Mouse (Mus musculus) adrenal gland, adult 2 months (tissue): ENCODE measurements around the gene Ccl20. TPM values are rescaled to one million over a fixed set of nuclear protein-coding genes. Genes with fewer than 3 reads are reported as not detected.

Experiments used
- DNase-seq: peaks from one replicate; pipeline ENCODE4 v3.0.0; 2021
- long read RNA-seq: library from polyadenylated mRNA; stranded (forward); transcript quantifications from one replicate; pipeline ENCODE4 v2.0.0, GENCODE M21; 2021
- polyA plus RNA-seq: library from polyadenylated mRNA; depleted of rRNA; stranded (reverse); fragments of >200 nt; gene quantifications from 2 replicates; pipeline ENCODE4 v1.2.3, GENCODE M21; 2012; rRNA removed
- total RNA-seq, 2 experiments: library from RNA; stranded (reverse); gene quantifications; 2 replicates each; pipeline ENCODE4 v1.2.3; 2021

Ccl20 gene
- total RNA-seq (not detected), polyA plus RNA-seq (not detected in 2 replicates)
- long read RNA-seq, result 0 reads

DNA sequence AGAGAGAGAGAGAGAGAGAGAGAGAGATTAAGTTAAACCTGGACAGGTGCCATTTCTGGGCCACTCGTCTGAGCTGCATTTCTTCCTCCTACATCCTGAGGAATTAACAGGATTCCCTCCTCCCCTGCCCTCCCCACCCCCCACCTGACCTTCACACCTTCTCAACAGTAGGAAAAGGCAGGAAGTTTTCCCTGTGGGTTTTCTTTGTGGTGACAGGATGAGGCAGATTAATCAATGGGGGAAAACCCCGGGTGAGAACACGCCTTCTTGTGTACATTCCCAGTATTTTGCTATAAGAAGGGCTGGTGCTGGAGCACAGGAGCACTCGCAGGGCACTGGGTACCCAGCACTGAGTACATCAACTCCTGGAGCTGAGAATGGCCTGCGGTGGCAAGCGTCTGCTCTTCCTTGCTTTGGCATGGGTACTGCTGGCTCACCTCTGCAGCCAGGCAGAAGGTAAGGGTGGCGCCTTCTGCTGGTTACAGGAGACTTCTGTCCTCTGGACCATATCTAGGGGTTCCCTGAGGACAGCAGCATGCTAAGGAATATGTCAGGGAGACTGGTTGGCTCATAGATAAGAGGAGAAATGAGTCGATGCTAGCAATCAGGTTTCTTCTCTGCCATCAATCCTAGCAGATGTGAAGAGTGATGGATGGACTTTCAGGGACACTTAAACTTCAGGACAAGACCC lies at the start of gene Ccl20:
Gene Ccl20 (plus strand): TSS at position 320 of the 691 bp plus-strand sequence.
- DNase-seq, result no peak

DNA sequence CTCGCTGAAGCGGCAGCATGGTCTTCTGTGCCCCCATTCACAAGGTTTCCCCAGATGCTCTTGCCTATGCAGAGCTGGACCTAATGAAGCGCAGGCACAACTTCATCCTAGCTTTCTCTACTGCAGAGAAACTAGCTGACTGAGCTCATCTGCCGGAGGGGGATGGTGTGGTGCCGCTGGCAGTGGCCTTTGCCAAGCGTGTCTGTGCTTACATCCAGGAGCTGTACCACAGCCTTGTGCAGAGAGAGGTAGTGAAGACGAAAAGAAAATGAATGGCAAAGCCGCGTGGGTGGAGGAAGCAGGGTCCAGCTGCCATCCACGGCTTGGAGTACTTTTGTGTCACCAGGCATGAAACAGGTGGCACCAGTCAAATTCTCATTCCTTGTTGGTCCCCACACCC lies 49.4 kb upstream of the Ccl20 start:
- no peak for DNase-seq

DNA sequence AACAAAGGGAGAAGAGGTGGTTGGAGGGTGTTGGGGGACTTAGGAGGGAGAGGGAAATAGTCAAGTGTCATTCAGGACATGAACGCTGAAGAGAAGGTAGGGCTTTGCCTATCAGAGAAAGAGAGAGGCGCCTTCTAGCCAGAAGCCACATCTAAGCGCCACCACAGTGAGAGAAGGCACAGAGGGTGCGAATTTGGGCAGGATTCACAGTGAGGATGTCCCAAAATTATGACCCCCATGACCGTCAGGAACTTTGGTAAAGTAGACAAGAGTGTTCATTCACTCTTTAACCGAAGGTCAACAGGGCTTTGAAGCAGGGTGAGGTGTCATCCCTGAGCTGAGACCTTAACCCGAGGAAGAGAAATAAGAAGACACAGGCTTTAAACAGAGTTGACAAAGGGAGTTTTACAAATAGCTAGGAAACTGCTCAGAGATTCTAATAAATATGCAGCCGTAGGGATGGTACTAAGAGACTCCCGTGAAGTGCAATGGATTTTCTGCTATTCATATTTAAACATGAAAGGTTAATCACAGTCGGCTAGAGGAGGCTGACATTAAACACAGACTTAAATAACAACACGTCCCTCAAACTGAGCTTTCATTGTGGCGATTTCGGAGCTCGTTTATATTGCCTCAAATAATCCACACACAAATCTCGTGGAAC lies 40.9 kb upstream of the Ccl20 start:
- no peak for DNase-seq

DNA sequence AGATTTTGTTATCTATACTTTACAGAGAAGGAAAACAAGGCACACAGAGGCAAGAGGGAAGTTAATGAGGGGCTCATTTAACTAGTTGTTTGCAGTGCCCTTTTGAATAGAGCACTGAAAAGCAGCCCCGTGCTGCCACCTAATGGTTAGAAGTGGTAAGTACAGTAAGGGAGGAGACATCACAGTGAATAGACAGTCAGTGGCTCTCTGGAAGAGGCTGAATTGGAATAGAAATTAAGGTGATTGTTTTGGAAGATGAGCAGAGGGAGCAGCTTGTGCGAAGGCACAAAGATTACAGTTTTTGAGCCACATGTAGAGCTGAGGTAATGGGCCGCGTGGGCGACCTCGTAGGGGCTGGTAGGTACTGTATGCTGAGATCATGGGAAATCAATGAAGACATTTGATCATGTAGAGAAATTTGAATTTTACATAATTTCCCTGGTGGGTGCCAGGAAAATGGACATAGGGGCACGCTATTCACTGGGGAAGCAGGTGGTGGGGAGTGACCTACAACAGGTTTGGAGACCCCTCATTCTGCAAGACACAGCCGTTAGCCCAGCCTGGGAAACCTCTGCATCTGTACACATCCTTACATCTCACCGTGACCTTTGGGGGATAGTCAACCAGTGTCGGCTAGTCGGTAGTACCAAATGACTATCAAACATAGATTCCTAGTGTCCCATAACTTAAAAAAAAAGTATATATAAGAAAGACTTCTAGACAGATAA lies 40.2 kb upstream of the Ccl20 start:
- DNase-seq, result peak; percentile 14

DNA sequence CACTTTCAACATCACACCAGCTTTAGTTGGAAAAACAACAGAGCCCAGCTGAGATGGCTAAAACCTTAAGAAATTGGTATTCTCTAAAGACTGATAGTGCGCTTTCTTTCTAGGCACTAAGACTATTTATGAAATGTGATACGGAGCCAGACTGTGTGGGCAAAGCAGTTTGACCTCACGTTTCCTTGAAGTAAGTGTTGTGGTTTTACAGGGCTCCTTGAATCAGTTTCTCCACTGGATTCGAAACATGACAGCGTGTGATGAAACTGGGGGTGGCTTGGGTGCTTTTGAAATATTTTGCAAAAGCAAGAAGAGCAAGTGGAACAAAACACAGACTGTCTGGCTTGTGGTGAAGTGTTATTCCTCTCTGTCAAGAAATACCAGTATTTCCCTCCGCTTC lies 39.5 kb upstream of the Ccl20 start:
- no peak for DNase-seq

DNA sequence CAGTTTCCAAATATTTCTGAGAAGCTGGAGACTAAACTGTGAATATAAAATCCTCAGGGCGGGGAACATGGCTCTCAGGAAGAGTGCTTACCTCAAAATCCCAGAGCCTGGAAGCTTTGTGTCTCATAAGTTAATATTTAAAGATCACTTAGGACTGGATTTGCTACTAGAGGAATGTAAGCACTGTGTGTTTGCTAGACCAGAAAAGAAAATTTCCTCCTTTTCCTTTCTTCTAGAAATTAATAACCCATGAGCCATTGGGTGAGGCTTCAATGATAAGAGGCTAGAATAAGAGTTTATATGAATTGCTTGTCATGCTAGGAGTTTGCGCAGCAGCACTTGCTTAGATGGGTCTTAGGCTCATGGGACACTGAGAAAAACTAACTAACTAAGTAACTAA lies 31.8 kb upstream of the Ccl20 start:
- no peak for DNase-seq

DNA sequence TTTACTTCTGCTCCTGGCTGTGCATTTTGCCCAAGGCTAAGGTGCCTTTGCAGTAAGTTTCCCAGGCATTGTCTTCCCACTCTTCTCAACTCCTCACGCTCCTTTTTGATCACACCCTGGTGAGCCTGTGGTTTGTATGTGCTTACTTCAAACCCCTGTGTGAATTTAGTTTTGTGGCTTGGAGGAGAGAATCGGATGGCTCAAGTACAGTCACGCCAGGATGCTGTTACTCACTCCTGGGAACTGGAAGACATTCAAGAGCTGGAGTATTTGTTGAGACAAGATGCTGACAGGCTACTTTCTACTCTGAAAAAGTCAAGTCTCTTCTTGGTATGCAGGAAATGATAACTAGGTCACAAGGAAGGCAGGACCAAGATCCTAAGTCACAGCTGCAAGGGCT lies 25.3 kb upstream of the Ccl20 start:
- DNase-seq, result no peak

DNA sequence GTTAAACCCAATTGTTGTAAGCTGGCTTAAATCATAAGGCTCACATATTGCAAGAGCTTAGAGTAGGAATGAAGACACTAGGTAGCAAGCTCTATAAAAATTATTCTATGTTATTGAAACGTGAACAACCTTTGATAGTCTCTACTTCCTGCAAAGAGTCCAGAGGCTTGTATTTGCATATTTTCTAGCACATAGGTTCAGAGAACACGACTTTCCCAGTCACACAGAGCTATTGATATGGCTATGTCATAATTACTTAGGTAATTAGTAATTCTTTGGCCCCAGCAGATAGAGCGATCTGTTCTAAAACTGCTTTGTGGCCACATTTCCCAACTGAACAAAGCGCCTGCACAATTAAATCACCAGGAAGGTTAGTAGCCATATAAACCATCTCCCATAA lies 19.6 kb upstream of the Ccl20 start:
- DNase-seq, result no peak

DNA sequence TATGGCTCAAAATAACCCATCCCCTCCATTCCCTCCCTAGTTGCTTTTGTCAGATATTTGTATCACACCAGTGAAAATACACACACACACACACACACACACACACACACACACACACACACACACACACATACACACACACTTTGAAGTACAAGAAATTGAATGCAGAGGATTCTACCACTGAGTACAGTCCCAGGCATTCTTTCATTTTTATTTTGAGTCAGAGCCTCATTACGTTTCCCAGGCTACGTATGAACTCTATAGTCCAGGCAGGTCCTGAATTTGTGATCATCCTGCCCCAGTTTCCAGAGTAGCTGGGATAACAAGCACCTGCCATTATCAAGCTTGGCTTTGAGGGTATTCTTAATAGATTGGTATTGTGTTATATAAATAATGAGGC lies 17.4 kb upstream of the Ccl20 start:
- DNase-seq, result no peak

DNA sequence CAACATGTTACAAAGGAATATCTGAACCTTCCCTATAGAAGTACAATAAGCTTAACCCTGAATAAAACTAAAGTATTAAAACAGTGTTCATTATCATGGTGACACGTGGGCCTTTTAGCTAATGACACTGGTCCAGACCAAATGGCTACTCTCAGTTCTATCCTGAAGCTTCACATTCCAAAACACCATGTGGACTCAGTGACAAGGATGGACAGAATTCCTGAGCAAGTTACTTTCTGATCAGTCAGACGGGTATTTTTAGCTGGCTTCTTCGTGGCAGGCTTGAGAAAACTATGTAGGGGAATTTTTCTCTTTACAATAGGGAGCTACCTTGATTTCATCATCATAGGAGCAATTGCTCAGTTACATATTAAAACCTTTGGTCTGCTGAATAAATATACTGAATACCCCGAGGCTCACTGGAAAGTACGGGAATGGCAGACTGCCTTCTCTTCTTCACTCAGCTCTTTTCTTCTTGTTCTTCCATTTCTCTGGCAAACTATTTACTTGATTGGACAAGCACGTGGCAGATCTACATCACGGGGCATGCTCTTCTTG lies 16.9 kb upstream of the Ccl20 start:
- no peak for DNase-seq

DNA sequence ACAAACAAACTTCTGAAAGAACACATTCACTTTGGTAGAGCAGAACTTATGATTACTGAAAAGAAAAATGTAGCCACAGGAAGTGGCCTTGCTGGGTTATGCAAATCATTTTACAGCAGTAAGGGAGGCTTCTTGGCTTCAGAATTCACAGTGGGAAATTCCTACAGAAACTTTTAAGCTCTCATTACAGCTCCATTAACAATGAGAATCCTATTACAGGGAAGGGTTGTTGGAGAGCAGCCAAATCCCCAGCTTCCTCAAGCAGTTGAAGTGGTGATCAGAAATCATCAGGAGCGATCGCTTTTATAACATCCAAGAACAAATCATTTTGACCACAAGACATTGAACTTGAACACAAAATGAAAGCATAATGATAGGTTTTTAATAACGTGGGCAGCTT lies 14.7 kb upstream of the Ccl20 start:
- DNase-seq, result no peak

DNA sequence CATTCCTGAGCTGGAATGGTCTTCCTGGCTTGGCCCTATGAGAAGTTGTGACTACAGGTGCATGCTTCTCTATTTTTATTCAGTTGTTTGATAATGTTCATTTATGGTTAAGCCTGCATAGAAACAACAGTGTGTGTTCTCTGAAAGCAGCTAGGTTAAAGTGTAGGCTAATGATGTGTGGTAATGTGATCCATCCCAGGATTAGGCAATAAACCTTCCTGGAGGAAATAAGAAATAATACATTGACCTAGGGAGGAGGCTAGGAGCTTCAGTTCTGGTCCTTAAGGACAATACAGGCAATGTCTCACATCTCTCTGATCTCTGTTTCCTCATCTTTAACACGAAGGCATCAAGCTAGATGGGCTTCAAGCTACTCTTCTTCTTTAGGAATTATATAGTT lies 11.1 kb upstream of the Ccl20 start:
- DNase-seq, result no peak

DNA sequence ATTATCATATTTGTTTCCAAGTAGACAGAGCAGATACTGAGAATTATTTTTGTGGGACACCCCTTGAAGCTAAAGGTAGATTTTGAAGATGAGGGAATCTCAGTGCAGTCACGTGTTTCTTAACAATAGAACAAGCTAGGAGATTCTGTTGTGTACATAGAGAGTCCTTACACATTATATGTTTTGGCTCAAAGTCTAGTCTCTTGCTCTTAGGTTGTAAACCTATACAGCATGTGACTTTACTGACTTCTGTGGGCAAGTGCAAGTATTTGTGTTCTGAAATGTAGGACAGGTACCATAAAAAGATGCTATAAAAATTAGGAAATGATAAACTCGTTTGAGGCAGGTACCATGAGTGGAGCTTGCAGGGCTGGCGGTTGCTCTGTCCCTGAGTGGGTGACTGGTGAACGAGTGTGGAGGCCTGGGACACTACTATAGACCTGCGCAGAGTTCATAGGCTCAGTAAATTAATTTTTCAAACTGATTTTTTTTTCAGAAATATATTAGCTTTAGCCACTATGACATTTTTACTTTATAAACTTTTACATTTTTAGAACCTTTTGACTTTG lies 9.1 kb upstream of the Ccl20 start:
- no peak for DNase-seq

DNA sequence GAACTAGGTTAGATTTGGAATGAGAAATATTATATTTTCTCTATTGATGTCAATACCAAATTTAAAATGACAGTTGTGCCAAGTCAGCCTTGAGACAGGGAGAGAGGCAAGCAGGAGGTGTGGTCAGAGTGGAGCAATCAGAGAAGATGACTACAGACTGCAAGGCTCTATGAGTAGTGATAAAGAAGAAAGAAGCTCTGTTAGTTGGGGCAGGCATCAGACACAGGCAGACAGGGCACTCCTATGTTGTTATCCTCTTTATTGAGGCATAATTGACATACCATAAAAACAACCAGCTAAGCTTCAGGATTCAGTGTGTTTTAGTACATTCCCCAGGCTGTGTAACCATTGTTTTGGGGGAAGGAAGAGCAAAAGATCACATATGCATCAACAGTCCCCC lies 5.6 kb upstream of the Ccl20 start:
- no peak for DNase-seq

DNA sequence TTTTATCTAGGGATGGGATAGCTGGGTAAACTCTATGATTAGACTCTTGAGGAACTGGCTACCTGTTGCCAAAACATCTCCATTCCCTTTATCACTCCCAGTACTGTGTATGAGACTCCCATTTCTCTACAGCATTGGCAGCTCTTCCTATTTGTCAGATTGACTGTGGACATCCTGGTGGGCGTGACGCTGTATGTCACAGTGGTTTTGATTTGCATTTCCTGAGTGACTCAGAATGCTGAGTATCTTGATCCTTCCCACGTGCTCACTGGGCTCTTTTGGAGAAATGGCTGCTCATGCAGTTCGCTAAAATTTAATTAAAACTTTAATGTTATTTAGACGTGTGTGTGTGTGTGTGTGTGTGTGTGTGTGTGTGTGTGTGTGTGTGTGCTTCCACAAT lies 4.8 kb upstream of the Ccl20 start:
- DNase-seq, result no peak

DNA sequence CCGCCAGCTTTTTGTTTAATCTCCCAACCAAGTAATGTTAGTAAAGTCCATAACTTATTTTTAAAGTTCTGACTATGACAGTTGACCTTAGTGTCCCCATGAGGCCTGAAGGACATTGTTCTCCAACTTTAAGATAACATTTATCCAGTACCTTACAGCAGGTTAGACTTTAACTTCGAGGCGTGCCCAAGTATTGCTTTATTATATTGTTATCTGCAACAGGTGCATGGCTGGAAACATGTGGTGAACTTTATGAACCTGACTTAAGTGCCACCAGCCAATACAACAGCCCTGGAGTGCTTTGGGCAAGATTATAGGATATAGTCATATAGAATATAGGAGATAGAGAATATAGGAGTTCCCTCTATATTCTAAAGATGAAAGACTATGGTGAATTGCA lies 651 bp downstream of the Ccl20 start:
- DNase-seq, result no peak

DNA sequence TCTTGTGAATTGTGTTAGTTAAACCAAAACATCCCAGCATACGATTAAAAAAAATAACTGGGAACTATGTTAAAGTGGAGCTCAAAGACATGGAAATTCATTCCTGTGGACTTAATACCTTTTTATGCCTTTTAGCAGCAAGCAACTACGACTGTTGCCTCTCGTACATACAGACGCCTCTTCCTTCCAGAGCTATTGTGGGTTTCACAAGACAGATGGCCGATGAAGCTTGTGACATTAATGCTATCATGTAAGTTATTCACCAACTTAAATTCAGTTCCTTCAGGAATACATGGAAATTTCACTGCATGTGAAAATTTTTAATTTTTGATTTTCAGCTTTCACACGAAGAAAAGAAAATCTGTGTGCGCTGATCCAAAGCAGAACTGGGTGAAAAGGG lies 1.1 kb downstream of the Ccl20 start:
- DNase-seq, result no peak

DNA sequence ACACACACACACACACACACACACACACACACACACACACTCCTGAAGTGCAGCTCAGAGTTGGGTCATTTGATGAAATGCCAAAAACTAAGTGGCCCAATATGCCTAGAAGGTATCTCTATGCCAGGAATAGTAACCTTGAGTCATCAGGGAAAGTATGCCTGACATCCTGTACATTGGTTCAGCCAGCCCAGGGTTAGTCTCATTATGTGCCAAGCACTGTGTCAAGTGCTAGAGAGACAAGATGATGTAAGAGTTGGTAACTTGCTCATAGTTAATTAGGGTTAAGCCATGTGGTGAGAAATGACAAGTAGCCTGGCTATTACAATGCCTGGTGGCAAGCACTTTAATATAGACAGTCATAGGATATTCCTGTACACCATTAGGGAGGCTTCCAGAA lies 3.3 kb downstream of the Ccl20 start:
- no peak for DNase-seq

DNA sequence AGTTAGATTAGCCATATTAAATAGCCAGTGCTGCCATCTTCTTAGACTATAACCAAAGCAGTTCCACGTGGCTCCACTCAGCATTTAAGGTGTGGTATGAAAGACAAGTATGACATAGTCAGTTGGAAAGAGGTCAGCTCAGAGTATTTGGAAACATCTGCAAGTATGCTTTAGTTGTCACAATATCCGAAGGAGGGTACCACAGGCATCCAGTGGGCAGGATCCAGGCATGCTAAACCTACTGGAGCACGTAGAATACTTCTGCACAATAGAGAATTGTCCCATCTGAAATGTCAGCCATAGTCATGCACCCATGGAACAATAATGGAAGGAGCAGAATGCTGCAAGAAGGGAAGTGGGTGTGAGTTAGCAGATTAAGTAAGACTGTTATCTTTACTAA lies 3.7 kb downstream of the Ccl20 start:
- DNase-seq, result no peak

DNA sequence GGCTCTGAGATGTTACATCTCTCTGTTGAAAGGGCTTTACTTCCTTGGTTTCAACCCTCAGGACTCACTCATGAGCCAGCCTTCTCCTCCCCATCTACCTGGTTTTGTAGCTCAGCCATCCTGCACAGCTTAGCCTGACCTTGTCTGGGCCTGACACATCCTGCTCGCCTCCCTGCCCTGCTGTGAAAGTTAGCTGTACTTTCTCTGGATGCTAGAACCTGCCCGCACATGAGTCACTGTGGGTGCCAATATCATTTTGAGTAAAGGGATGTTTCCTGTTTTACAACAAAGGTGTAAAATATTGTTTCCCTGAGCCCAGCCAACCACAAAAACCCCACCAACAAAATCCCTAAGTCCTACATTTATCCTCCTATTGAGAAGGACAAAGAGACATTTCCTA lies 6.6 kb downstream of the Ccl20 start:
- no peak for DNase-seq

DNA sequence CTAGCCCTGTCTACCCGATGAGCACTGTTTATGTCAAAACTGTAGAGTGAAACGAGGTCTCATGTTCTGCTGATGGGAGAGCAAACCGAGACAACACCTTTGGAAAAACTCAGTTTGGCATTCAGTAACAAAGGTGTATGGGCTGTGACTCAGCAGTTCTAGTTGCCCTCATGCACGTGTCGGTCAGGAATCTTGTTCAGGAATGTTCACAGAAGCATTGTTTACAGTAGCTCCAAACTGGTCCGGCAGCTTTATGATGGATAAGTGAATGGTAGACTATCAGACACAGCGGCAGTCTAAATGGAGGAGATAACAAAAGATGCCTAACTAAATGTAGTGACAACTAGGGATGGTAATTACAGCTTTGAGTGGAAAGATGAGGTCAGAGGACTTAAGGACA lies 19.3 kb downstream of the Ccl20 start:
- DNase-seq, result no peak

DNA sequence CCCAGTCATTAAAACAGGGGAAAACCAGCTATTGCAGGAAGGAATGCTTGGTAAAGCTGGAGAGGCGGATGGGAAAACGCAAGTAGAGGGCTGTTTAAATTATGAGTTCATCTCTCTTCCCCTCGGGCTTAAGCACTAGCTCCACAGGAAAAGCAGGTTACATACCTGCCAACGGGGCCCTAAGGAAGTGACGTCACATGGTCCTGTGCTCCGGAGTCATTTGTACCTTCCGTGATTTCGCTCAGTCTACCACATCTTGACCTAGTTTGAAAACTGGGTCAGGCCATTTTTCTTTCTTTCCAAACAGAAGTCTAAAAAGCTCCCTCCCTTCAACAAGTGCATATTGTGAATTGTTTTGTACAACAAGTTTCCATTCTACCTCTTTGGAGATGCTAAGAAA lies 21.3 kb downstream of the Ccl20 start:
- no peak for DNase-seq

DNA sequence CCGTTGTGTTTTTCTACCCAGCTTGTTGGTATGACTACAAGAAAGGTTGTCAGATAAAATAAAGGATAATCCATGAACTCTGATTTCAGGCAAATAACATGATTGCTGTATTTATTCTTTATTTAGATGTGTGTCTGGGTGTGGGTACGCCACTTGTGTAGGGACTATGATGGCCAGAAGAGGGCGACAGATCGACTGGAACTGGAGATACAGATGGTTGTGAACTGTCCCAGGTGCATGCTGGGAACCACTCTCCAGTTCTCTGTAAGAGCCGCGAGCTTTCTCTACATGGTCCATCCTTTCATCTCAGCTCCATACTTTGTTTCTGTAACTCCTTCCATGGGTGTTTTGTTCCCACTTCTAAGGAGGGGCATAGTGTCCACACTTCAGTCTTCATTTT lies 22.2 kb downstream of the Ccl20 start:
- no peak for DNase-seq
